Mouse (Mus musculus) forebrain, embryonic 11.5 days (tissue): ENCODE results near the gene Disc1. TPM values are rescaled to one million over a fixed set of nuclear protein-coding genes. Genes with fewer than 3 reads are reported as not detected.

Experiments
- ATAC-seq: fragments of 200-750 bp; cut with Nextera tagmentation; replicated peaks from 2 replicates; pipeline ENCODE4 v1.8.0; 2017; ENCODE audit warnings: moderate TSS enrichment; ENCODE audit not compliant: low FRiP score
- DNase-seq: peaks from one replicate; pipeline ENCODE4 v3.0.0-alpha.2; 2017; ENCODE audit warnings: low spot score
- H3K27ac ChIP-seq: fragments of 300-500 bp; sonication (generic); 2 replicates; pipeline ENCODE4 v1.5.1; 2014; ENCODE audit warnings: low read depth, low read length
- H3K27me3 ChIP-seq: fragments of 300-500 bp; sonication (generic); 2 replicates; pipeline ENCODE4 v1.6.1; 2014; ENCODE audit warnings: mild to moderate bottlenecking, low read length, mixed read lengths; ENCODE audit not compliant: control insufficient read depth, insufficient read depth
- H3K36me3 ChIP-seq: fragments of 300-500 bp; sonication (generic); 2 replicates; pipeline ENCODE4 v1.6.1; 2014; ENCODE audit warnings: mild to moderate bottlenecking, low read length, moderate library complexity, mixed read lengths; ENCODE audit not compliant: control insufficient read depth, insufficient read depth
- H3K4me1 ChIP-seq: fragments of 300-500 bp; sonication (generic); replicated peaks from 2 replicates; pipeline ENCODE4 v1.6.1; 2014; ENCODE audit warnings: low read length, mixed read lengths; ENCODE audit not compliant: control insufficient read depth, insufficient read depth
- H3K4me2 ChIP-seq: fragments of 300-500 bp; sonication (generic); 2 replicates; pipeline ENCODE4 v1.6.1; 2014; ENCODE audit warnings: low read depth, mild to moderate bottlenecking, low read length, moderate library complexity, mixed read lengths; ENCODE audit not compliant: severe bottlenecking
- H3K4me3 ChIP-seq: fragments of 300-500 bp; sonication (generic); 2 replicates; pipeline ENCODE4 v1.5.1; 2014; ENCODE audit warnings: low read depth, low read length
- H3K9ac ChIP-seq: fragments of 300-500 bp; sonication (generic); 2 replicates; pipeline ENCODE4 v1.6.1; 2014; ENCODE audit warnings: low read length
- H3K9me3 ChIP-seq: fragments of 300-500 bp; sonication (generic); 2 replicates; pipeline ENCODE4 v1.6.1; 2016; ENCODE audit warnings: low read length, mixed read lengths; ENCODE audit not compliant: control insufficient read depth
- WGBS: fragments of 180-500 bp; shearing (Covaris S2); extraction: QIAGEN DNeasy Blood & Tissue Kit; methylation state at CpG from one replicate; pipeline ENCODE4 v1.1.7; 2014; 5-methylcytosine and 5-hydroxymethylcytosine counted together
- polyA plus RNA-seq: library from polyadenylated mRNA; unstranded; fragments of >200 nt; fragmentation: Nextera tagmentation; extraction: Ambion mirVana; gene quantifications from 2 replicates; pipeline ENCODE4 v1.2.1, GENCODE M21; 2014

The Disc1 gene
- polyA plus RNA-seq, 1 experiment from 2014 or later = 1.3 TPM

GRCm38 (mm10) chr8:125272089-125272866, 218.3 kb downstream of the Disc1 start:
- H3K36me3 ChIP-seq = no peaks in the 10 kb centered on the region
- 41% methylated on average over 13 of the region's 13 CpGs for WGBS
- H3K9me3 ChIP-seq = no peaks in the 10 kb centered on the region
- H3K27ac ChIP-seq = 0 out of 2 replicates have a peak overlapping the region, but pooled peaks have one; percentile 19
- no peak overlapping the region for H3K4me2 ChIP-seq
- H3K4me1 ChIP-seq = peaks cover 4% of the 10 kb centered on the region; the same call in 1 of the 2 replicates
- H3K27me3 ChIP-seq = no peaks in the 10 kb centered on the region
- no peak overlapping the region for H3K4me3 ChIP-seq
- DNase-seq = no peak
- no peak overlapping the region for H3K9ac ChIP-seq
- ATAC-seq = no peak

GRCm38 (mm10) chr8:125277071-125277682, 223.2 kb downstream of the Disc1 start:
- peaks cover 7% of the 10 kb centered on the region; the same call in 1 of the 2 replicates for H3K4me1 ChIP-seq
- peak; percentile 60; the same call in 1 of the 2 replicates for ATAC-seq
- H3K4me2 ChIP-seq = no peak overlapping the region
- H3K4me3 ChIP-seq = no peak overlapping the region
- no peaks in the 10 kb centered on the region for H3K27me3 ChIP-seq
- 0 out of 2 replicates have a peak overlapping the region, but pooled peaks have one; percentile 19 for H3K27ac ChIP-seq
- H3K9me3 ChIP-seq = no peaks in the 10 kb centered on the region
- H3K36me3 ChIP-seq = no peaks in the 10 kb centered on the region
- 3% methylated on average over 11 of the region's 11 CpGs for WGBS
- peak overlapping the region; percentile 3; the same call in 1 of the 2 replicates for H3K9ac ChIP-seq
- DNase-seq = no peak

- Histone ChIP-seq H3K36me3 (no peaks in the 10 kb centered on the region), H3K9me3 (no peaks in the 10 kb centered on the region), H3K4me1 (peaks cover 7% of the 10 kb centered on the region; the same call in 1 of the 2 replicates), H3K27ac (no peak overlapping the region), H3K4me3 (no peak overlapping the region), H3K4me2 (no peak overlapping the region), H3K27me3 (no peaks in the 10 kb centered on the region), H3K9ac (no peak overlapping the region)
- 83% methylated on average over 2 of the region's 2 CpGs for WGBS
- DNase-seq = no peak
- no peak for ATAC-seq
These were observed 225.2 kb downstream of the Disc1 start for GRCm38 (mm10) chr8:125279156-125279555.

GRCm38 (mm10) chr8:125279892-125280291, 225.9 kb downstream of the Disc1 start:
- DNase-seq (no peak), ATAC-seq (no peak)
- H3K4me1 ChIP-seq = peaks cover 7% of the 10 kb centered on the region; the same call in 1 of the 2 replicates
- H3K4me2 ChIP-seq = no peak overlapping the region
- H3K9ac ChIP-seq = no peak overlapping the region
- WGBS = 66% methylated on average over 4 of the region's 4 CpGs
- H3K4me3 ChIP-seq = no peak overlapping the region
- H3K27me3 ChIP-seq = no peaks in the 10 kb centered on the region
- no peaks in the 10 kb centered on the region for H3K9me3 ChIP-seq
- H3K36me3 ChIP-seq = no peaks in the 10 kb centered on the region
- H3K27ac ChIP-seq = no peak overlapping the region

- H3K4me3 ChIP-seq = no peak overlapping the region
- no peak overlapping the region for H3K9ac ChIP-seq
- no peaks in the 10 kb centered on the region; the same call in 1 of the 2 replicates for H3K27me3 ChIP-seq
- H3K36me3 ChIP-seq = no peaks in the 10 kb centered on the region
- peaks cover under 1% of the 10 kb centered on the region; the same call in 1 of the 2 replicates for H3K4me1 ChIP-seq
- 63% methylated on average over 7 of the region's 7 CpGs for WGBS
- H3K9me3 ChIP-seq = no peaks in the 10 kb centered on the region
- H3K27ac ChIP-seq = no peak overlapping the region
- ATAC-seq (no peak), DNase-seq (no peak)
- H3K4me2 ChIP-seq = no peak overlapping the region
These were observed 228.5 kb downstream of the Disc1 start for GRCm38 (mm10) chr8:125282531-125282930.

GRCm38 (mm10) chr8:125283542-125283941, 229.5 kb downstream of the Disc1 start:
- Histone ChIP-seq H3K4me1 (no peaks in the 10 kb centered on the region), H3K4me2 (no peak overlapping the region), H3K4me3 (no peak overlapping the region), H3K9me3 (no peaks in the 10 kb centered on the region), H3K9ac (no peak overlapping the region), H3K27me3 (no peaks in the 10 kb centered on the region; the same call in 1 of the 2 replicates), H3K36me3 (no peaks in the 10 kb centered on the region), H3K27ac (no peak overlapping the region)
- 72% methylated on average over 6 of the region's 6 CpGs for WGBS
- ATAC-seq = no peak
- DNase-seq = no peak

- H3K4me3 ChIP-seq = no peak overlapping the region
- no peaks in the 10 kb centered on the region for H3K9me3 ChIP-seq
- no peaks in the 10 kb centered on the region; the same call in 1 of the 2 replicates for H3K27me3 ChIP-seq
- H3K4me2 ChIP-seq = no peak overlapping the region
- no peak overlapping the region for H3K9ac ChIP-seq
- ATAC-seq (no peak), DNase-seq (no peak)
- no peak overlapping the region for H3K27ac ChIP-seq
- H3K4me1 ChIP-seq = no peaks in the 10 kb centered on the region
- WGBS = 72% methylated on average over 4 of the region's 4 CpGs
- no peaks in the 10 kb centered on the region for H3K36me3 ChIP-seq
These were observed 230.9 kb downstream of the Disc1 start for GRCm38 (mm10) chr8:125284875-125285274.

GRCm38 (mm10) chr8:125285391-125285790, 231.4 kb downstream of the Disc1 start:
- H3K9me3 ChIP-seq = no peaks in the 10 kb centered on the region; the same call in 1 of the 2 replicates
- DNase-seq = no peak
- no peak overlapping the region for H3K4me3 ChIP-seq
- H3K27me3 ChIP-seq = no peaks in the 10 kb centered on the region; the same call in 1 of the 2 replicates
- no peak overlapping the region for H3K27ac ChIP-seq
- H3K36me3 ChIP-seq = no peaks in the 10 kb centered on the region
- ATAC-seq = no peak
- no peak overlapping the region for H3K9ac ChIP-seq
- no peak overlapping the region for H3K4me2 ChIP-seq
- H3K4me1 ChIP-seq = no peaks in the 10 kb centered on the region
- 81% methylated on average over 8 of the region's 8 CpGs for WGBS
